Mouse (Mus musculus): ENCODE data around the gene AI837181. TPM values are rescaled to one million over a fixed set of nuclear protein-coding genes. Genes with fewer than 3 reads are reported as not detected.

The AI837181 gene
- polyA plus RNA-seq (2014; fragmentation: Nextera tagmentation; extraction: Ambion mirVana): 40.8 and 42.7 TPM in 2 replicates

DNA sequence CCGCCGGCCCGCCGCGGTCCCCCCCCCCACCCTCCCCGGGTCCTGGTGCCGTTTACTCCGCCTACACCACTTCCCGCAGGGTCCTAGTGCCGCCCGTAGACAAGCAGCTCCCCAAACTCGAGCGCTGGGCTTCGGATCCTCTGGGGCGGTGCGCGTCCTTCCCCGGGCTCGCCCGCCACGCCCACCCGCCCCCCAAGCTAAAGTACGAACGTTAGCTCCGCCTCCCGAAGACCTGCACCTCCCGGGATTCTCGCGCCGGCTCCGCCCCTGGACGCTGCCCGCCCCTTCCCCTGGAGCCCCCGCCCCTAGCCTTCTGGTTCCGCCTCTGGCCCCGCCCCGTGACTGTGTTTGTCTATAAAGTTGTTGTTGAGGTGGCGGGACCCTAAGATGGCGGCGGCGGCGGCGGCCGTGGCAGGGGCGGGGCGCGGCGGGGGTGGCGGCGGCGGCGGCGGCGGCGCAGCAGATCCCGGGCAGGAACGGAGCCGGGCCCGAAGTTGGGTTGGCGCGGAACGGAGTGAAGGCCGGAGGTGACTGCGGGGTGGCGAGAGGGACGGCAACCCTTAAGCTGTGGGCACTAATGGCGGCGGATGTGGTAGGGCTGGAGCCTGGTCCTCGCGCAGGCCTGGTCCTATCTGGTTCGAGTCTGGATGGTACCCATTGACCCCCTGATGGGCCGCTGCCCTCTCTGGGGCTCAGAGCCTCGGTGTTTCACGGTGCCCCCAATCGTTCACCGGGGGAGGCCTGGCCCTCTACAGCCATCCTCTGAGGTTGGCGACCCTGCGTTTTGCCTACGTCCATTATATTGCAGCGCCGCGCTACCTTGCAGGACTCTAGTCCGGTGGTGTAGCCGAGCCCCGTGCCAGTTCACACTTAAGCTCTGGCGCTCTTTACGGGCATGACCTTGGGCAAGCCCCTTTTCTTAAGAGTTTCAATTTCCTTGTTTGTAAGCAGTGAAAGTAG is at the start of gene AI837181, which contains the start of gene Drap1:
Gene AI837181, plus strand, starts transcription at position 363 of the 960 bp plus-strand sequence.
Gene Drap1, minus strand, starts transcription at position 198 of the 960 bp plus-strand sequence.
- under 1% methylated on average over 85 of the region's 87 CpGs for WGBS
- peaks cover 16% of the 10 kb centered on the region; the same call in 1 of the 2 replicates for H3K4me1 ChIP-seq (ENCODE audit: insufficient read depth)
- H3K27ac ChIP-seq (ENCODE audit: low read depth): peak within 1 kb of the TSS; percentile 90
- peaks cover 48% of the 10 kb centered on the region for H3K36me3 ChIP-seq (ENCODE audit: insufficient read depth)
- H3K9me3 ChIP-seq (ENCODE audit: low read depth, low read length): no peaks in the 10 kb centered on the region
- peak; percentile 98 for DNase-seq
- peak within 1 kb of the TSS; percentile 93 for H3K9ac ChIP-seq
- H3K27me3 ChIP-seq (ENCODE audit: insufficient read depth, low read length): no peaks in the 10 kb centered on the region
- H3K4me2 ChIP-seq: peak within 1 kb of the TSS; percentile 91
- TF ChIP-seq CTCF (IDR thresholded peaks at IDR 0.05; ENCODE audit: low read depth): no peak
- peak; percentile 93 for ATAC-seq (ENCODE audit: insufficient read depth)
- peak within 1 kb of the TSS; percentile 91 for H3K4me3 ChIP-seq (ENCODE audit: low read depth, low read length)

- no peak overlapping the region for H3K27ac ChIP-seq (ENCODE audit: low read depth)
- H3K36me3 ChIP-seq (ENCODE audit: insufficient read depth): peaks cover 73% of the 10 kb centered on the region
- H3K4me3 ChIP-seq (ENCODE audit: low read depth, low read length): no peak overlapping the region
- no peak for TF ChIP-seq CTCF (IDR thresholded peaks at IDR 0.05; ENCODE audit: low read depth)
- no peak overlapping the region for H3K4me2 ChIP-seq
- H3K27me3 ChIP-seq (ENCODE audit: insufficient read depth, low read length): no peaks in the 10 kb centered on the region
- WGBS: 85% methylated on average over 1 of the region's 1 CpGs
- H3K4me1 ChIP-seq (ENCODE audit: insufficient read depth): no peaks in the 10 kb centered on the region
- no peak overlapping the region; the same call in 1 of the 2 replicates for H3K9ac ChIP-seq
- no peak for ATAC-seq (ENCODE audit: insufficient read depth)
- no peaks in the 10 kb centered on the region for H3K9me3 ChIP-seq (ENCODE audit: low read depth, low read length)
- no peak for DNase-seq
Measured at GRCm38 (mm10) chr19:5377446-5377845, 47.5 kb upstream of the AI837181 start.

DNA sequence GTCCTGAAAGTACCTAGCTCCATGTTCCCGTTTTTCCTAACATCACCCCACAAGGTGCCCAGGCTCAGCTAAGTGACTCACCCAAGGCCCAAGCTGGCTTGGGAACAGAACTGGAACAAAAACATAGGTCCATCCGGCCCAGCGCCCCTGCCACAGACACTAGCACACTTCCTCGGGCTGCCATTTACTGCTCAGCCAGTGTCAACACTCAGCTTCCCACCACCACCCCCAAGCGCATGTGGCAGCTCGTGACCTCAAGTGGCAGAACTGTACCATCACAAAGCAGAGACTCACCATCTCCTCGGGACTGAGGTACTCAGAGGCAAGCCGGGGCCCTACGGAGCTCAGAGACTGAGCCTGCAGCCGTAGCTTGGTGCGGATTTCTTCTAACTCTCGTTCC is 41.6 kb upstream of the AI837181 start:
- Histone ChIP-seq H3K27ac (ENCODE audit: low read depth) (no peak overlapping the region), H3K9ac (no peak overlapping the region), H3K36me3 (ENCODE audit: insufficient read depth) (peaks cover 73% of the 10 kb centered on the region), H3K4me3 (ENCODE audit: low read depth, low read length) (no peak overlapping the region), H3K27me3 (ENCODE audit: insufficient read depth, low read length) (peaks cover 3% of the 10 kb centered on the region), H3K4me1 (ENCODE audit: insufficient read depth) (peaks cover 9% of the 10 kb centered on the region), H3K4me2 (no peak overlapping the region), H3K9me3 (ENCODE audit: low read depth, low read length) (no peaks in the 10 kb centered on the region)
- ATAC-seq (ENCODE audit: insufficient read depth): no peak
- TF ChIP-seq CTCF (IDR thresholded peaks at IDR 0.05; ENCODE audit: low read depth): no peak
- WGBS: 94% methylated on average over 12 of the region's 12 CpGs
- no peak for DNase-seq

- H3K4me1 ChIP-seq (ENCODE audit: insufficient read depth): peaks cover 14% of the 10 kb centered on the region
- no peaks in the 10 kb centered on the region for H3K9me3 ChIP-seq (ENCODE audit: low read depth, low read length)
- peaks cover 59% of the 10 kb centered on the region for H3K36me3 ChIP-seq (ENCODE audit: insufficient read depth)
- no peak for TF ChIP-seq CTCF (IDR thresholded peaks at IDR 0.05; ENCODE audit: low read depth)
- no peak for DNase-seq
- WGBS: 85% methylated on average over 8 of the region's 8 CpGs
- H3K27me3 ChIP-seq (ENCODE audit: insufficient read depth, low read length): peaks cover 3% of the 10 kb centered on the region
- H3K4me3 ChIP-seq (ENCODE audit: low read depth, low read length): no peak overlapping the region
- no peak overlapping the region for H3K27ac ChIP-seq (ENCODE audit: low read depth)
- no peak overlapping the region for H3K4me2 ChIP-seq
- H3K9ac ChIP-seq: no peak overlapping the region
- ATAC-seq (ENCODE audit: insufficient read depth): no peak
Measured at GRCm38 (mm10) chr19:5384715-5385114, 40.2 kb upstream of the AI837181 start.

- ATAC-seq (ENCODE audit: insufficient read depth) (peak; percentile 59), DNase-seq (peak; percentile 32)
- no peaks in the 10 kb centered on the region for H3K9me3 ChIP-seq (ENCODE audit: low read depth, low read length)
- peaks cover 14% of the 10 kb centered on the region for H3K4me1 ChIP-seq (ENCODE audit: insufficient read depth)
- H3K9ac ChIP-seq: peak overlapping the region; percentile 90
- H3K27me3 ChIP-seq (ENCODE audit: insufficient read depth, low read length): peaks cover 3% of the 10 kb centered on the region
- peak overlapping the region; percentile 99 for H3K4me3 ChIP-seq (ENCODE audit: low read depth, low read length)
- H3K27ac ChIP-seq (ENCODE audit: low read depth): peak overlapping the region; percentile 85
- no peak for TF ChIP-seq CTCF (IDR thresholded peaks at IDR 0.05; ENCODE audit: low read depth)
- peak overlapping the region; percentile 76 for H3K4me2 ChIP-seq
- peaks cover 26% of the 10 kb centered on the region for H3K36me3 ChIP-seq (ENCODE audit: insufficient read depth)
- WGBS: under 1% methylated on average over 43 of the region's 43 CpGs
Measured at GRCm38 (mm10) chr19:5388011-5388441, 36.9 kb upstream of the AI837181 start.

DNA sequence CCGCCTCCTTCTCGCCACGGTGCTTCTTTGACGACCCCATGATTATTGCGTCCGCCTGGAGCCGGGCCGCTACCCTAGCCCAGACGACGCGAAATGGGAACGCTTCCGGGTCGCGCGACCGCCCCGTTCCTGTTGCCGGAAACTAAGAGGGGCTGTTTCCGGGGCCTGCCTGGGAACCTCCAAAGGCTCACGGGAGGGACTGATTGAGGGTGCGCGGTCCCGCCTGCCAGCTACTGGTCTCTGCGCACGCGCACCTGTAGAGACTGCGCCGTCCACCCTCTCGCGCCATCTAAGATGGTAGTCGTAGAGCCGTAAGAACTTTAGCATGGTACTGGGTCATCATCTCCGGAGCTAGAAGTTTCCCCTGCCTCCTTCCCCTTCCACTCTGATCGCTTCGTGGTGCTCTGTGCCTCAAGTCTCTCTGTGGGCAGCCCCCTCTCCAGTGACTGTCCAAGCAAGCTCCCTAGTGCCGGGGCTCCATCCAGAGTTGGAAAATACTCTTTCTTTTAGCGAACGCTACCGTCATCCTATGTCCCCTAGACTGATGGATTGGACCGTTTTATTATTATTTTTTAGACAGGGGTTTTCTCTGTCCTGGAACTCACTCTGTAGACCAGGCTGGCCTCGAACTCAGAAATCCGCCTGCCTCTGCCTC is 36.2 kb upstream of the AI837181 start, which contains the start of gene Sart1:
Gene Sart1, minus strand, starts transcription at position 116 of the 655 bp plus-strand sequence.
- peak within 1 kb of the TSS; percentile 99 for H3K4me3 ChIP-seq (ENCODE audit: low read depth, low read length)
- no peaks in the 10 kb centered on the region for H3K9me3 ChIP-seq (ENCODE audit: low read depth, low read length)
- H3K4me2 ChIP-seq: peak within 1 kb of the TSS; percentile 76
- peak within 1 kb of the TSS; percentile 90 for H3K9ac ChIP-seq
- peaks cover 19% of the 10 kb centered on the region for H3K36me3 ChIP-seq (ENCODE audit: insufficient read depth)
- peak within 1 kb of the TSS; percentile 85 for H3K27ac ChIP-seq (ENCODE audit: low read depth)
- 1% methylated on average over 43 of the region's 43 CpGs for WGBS
- DNase-seq (peak; percentile 98), ATAC-seq (ENCODE audit: insufficient read depth) (peak; percentile 93)
- no peak for TF ChIP-seq CTCF (IDR thresholded peaks at IDR 0.05; ENCODE audit: low read depth)
- H3K4me1 ChIP-seq (ENCODE audit: insufficient read depth): peaks cover 14% of the 10 kb centered on the region
- H3K27me3 ChIP-seq (ENCODE audit: insufficient read depth, low read length): peaks cover 3% of the 10 kb centered on the region
